16 mouse cellular contexts compared by ENCODE assay signal in the genomic region with DNA sequence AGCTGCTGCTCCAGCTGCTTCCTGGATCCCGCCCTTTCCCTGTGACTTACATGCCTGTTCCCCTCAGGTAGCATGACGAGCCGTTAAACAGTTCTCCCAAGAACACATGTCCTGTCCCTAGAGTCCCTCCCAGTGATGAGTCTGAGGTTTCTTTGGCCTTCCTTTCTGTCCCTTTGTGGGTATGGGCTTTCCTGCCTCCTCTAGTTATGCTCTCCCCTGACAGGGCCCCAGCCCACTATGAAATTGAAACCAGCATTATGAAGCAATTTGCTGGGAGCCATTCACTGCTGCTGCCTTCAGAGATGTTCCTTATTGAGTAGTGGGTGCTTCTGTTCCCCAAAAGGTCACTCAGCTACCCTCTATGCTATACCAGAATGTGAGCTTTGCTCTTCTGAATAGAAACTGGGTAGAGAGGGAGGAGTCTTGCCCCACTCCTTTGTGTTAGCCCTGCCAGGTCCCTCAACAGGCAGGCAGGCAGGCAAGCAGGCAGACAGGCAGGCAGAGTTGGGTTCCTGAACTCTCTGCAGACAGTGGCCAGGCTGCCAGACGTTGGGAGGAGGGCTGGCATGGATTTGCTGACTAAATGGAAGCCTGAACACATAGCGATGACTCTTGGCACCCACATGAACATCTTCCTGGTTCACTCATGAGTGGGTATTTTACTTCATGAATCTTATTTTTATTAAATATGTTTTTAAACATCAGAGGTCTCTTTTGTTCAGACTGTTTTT. TPM values are rescaled to one million over a fixed set of nuclear protein-coding genes. Genes with fewer than 3 reads are reported as not detected.
A peak's percentile ranks its signal among the peaks of the same experiment; 100 is the strongest.
DNase-seq lines count a peak whose midpoint lies in the region; ATAC-seq and TF ChIP-seq lines count a peak whose summit lies in the region.
"Had no signal": no experiment of that assay in that cellular context is flagged by ENCODE, and none has a peak within 500 bp of the region (broad histone marks: within the 10 kb centered on the region; RNA-seq: fewer than 3 reads in every experiment).

No protein-coding gene starts in this region.

- no peak for TF ChIP-seq POLR2A in liver, adult 2 months (IDR thresholded peaks at IDR 0.05; ENCODE audit: extremely low read depth, insufficient read depth, low read length)

- H3K9ac ChIP-seq in forebrain, postnatal 0 days = no peak overlapping the region
- no peak overlapping the region for H3K9ac ChIP-seq in liver, adult 2 months (ENCODE audit: low read depth, low read length)
- H3K9ac ChIP-seq in liver, embryonic 12.5 days = no peak overlapping the region
- H3K9ac ChIP-seq: midbrain, embryonic 12.5 days had no signal

- peak overlapping the region; percentile 52 for H3K27ac ChIP-seq in forebrain, embryonic 10.5 days
- no peak overlapping the region for H3K27ac ChIP-seq in forebrain, postnatal 0 days (ENCODE audit: low read depth, low read length)
- H3K27ac ChIP-seq in liver, adult 2 months (replicated peaks; ENCODE audit: insufficient read depth, low read depth, low read length) = 0 out of 2 replicates have a peak overlapping the region, but pooled peaks have one; percentile 5
- peak overlapping the region; percentile 20; the same call in 1 of the 2 replicates for H3K27ac ChIP-seq in liver, embryonic 12.5 days
- H3K27ac ChIP-seq: kidney, postnatal 0 days; midbrain, embryonic 12.5 days had no signal

- H3K36me3 ChIP-seq in forebrain, embryonic 10.5 days (replicated peaks) = peaks cover 38% of the 10 kb centered on the region
- H3K36me3 ChIP-seq in forebrain, postnatal 0 days (ENCODE audit: insufficient read depth) = peaks cover 34% of the 10 kb centered on the region
- H3K36me3 ChIP-seq in liver, adult 2 months (ENCODE audit: control insufficient read depth, insufficient read depth, low read length) = peaks cover 26% of the 10 kb centered on the region
- peaks cover 48% of the 10 kb centered on the region for H3K36me3 ChIP-seq in liver, embryonic 12.5 days

- H3K79me2 ChIP-seq in liver, adult 2 months (ENCODE audit: control insufficient read depth, insufficient read depth, low read length) = no peaks in the 10 kb centered on the region

- H3K4me2 ChIP-seq in forebrain, postnatal 0 days (ENCODE audit: low read depth) = no peak overlapping the region
- H3K4me2 ChIP-seq in liver, embryonic 12.5 days = no peak overlapping the region
- H3K4me2 ChIP-seq: midbrain, embryonic 12.5 days had no signal

- 70% methylated on average over 5 of the region's 5 CpGs for WGBS in forebrain, embryonic 10.5 days
- 72% methylated on average over 5 of the region's 5 CpGs for WGBS in forebrain, postnatal 0 days
- WGBS in liver, adult 2 months = 62% methylated on average over 5 of the region's 5 CpGs
- WGBS in liver, embryonic 12.5 days (ENCODE audit: insufficient replicate concordance) = 50% methylated on average over 5 of the region's 5 CpGs

- DNase-seq in forebrain, embryonic 10.5 days (ENCODE audit: extremely low spot score, low spot score) = no peak
- no peak for DNase-seq in forebrain, postnatal 0 days
- DNase-seq in liver, adult 2 months (ENCODE audit: extremely low read depth, low read depth, low spot score) = peak; percentile 59
- no peak for DNase-seq in liver
- no peak for DNase-seq in T-cell, adult 2 months (ENCODE audit: low spot score)
- DNase-seq in Muller cell, postnatal 12 days (ENCODE audit: inconsistent ontology term) = no peak
- DNase-seq in right cerebral cortex, postnatal 14 days = no peak
- DNase-seq: adrenal gland, adult 8-10 months; cerebellum, postnatal 10 days; lung, postnatal 14 days; right cerebral cortex, postnatal 25 days; thymus, adult 18-20 months had no signal

- H3K4me3 ChIP-seq in forebrain, embryonic 10.5 days = no peak overlapping the region
- H3K4me3 ChIP-seq in forebrain, postnatal 0 days (ENCODE audit: low read depth, low read length) = no peak overlapping the region
- H3K4me3 ChIP-seq in liver, adult 2 months (ENCODE audit: insufficient read depth, low read depth, low read length) = no peak overlapping the region
- H3K4me3 ChIP-seq in liver, embryonic 12.5 days = no peak overlapping the region
- H3K4me3 ChIP-seq: midbrain, embryonic 12.5 days had no signal

- no peak for ATAC-seq in forebrain, postnatal 0 days
- no peak for ATAC-seq in liver, embryonic 12.5 days
- ATAC-seq: forebrain, embryonic 14.5 days had no signal

- H3K9me3 ChIP-seq in forebrain, embryonic 10.5 days = no peaks in the 10 kb centered on the region
- H3K9me3 ChIP-seq in forebrain, postnatal 0 days (ENCODE audit: low read length) = no peaks in the 10 kb centered on the region
- no peaks in the 10 kb centered on the region for H3K9me3 ChIP-seq in liver, embryonic 12.5 days (replicated peaks)
- H3K9me3 ChIP-seq: midbrain, embryonic 12.5 days had no signal

- H3K4me1 ChIP-seq in forebrain, embryonic 10.5 days = peaks cover 11% of the 10 kb centered on the region
- H3K4me1 ChIP-seq in forebrain, postnatal 0 days (ENCODE audit: insufficient read depth) = no peaks in the 10 kb centered on the region
- peaks cover 35% of the 10 kb centered on the region for H3K4me1 ChIP-seq in liver, adult 2 months (ENCODE audit: control insufficient read depth, insufficient read depth, low read length)
- H3K4me1 ChIP-seq in liver, embryonic 12.5 days = peaks cover 18% of the 10 kb centered on the region; the same call in 1 of the 2 replicates
- H3K4me1 ChIP-seq: midbrain, embryonic 12.5 days had no signal

- H3K27me3 ChIP-seq in forebrain, embryonic 10.5 days (ENCODE audit: poor library complexity, severe bottlenecking) = no peaks in the 10 kb centered on the region
- no peaks in the 10 kb centered on the region for H3K27me3 ChIP-seq in forebrain, postnatal 0 days (ENCODE audit: insufficient read depth, low read length)
- no peaks in the 10 kb centered on the region for H3K27me3 ChIP-seq in liver, adult 2 months (ENCODE audit: control insufficient read depth, insufficient read depth, low read length)
- no peaks in the 10 kb centered on the region for H3K27me3 ChIP-seq in liver, embryonic 12.5 days (replicated peaks)
- H3K27me3 ChIP-seq: midbrain, embryonic 12.5 days had no signal

- no peak for TF ChIP-seq CTCF in forebrain, postnatal 0 days (IDR thresholded peaks at IDR 0.05; ENCODE audit: low read depth)
- no peak for TF ChIP-seq CTCF in liver, adult 2 months (IDR thresholded peaks at IDR 0.05; ENCODE audit: low read depth, low read length)

RNA-seq across cellular contexts. Expression of a gene that starts 12.1 kb away (rescaled TPM):
- polyA plus RNA-seq in forebrain, embryonic 10.5 days (2016; fragmentation: Nextera tagmentation; extraction: Ambion mirVana) = 62.4 and 66.2 TPM in 2 replicates
- total RNA-seq in forebrain, postnatal 0 days (2014; rRNA removed) = 16.6 and 21.2 TPM in 2 replicates
- 28.3 and 31.7 TPM in 2 replicates for polyA plus RNA-seq in forebrain, postnatal 0 days (2015; fragmentation: Nextera tagmentation; extraction: Ambion mirVana)
- 1.5 and 1.7 TPM in 2 replicates for total RNA-seq in liver, adult 2 months (2014; rRNA removed)
- 2.8 and 3.3 TPM in 2 replicates for polyA plus RNA-seq in liver, adult 2 months (2012; rRNA removed)
- 18.5 and 19.4 TPM in 2 replicates for polyA plus RNA-seq in liver, embryonic 12.5 days (2016; fragmentation: Nextera tagmentation; extraction: Ambion mirVana)

RNA-seq across cellular contexts. Expression of a gene that starts 12.3 kb away (rescaled TPM):
- polyA plus RNA-seq in forebrain, embryonic 10.5 days (2016; fragmentation: Nextera tagmentation; extraction: Ambion mirVana) = 15.3 and 16.7 TPM in 2 replicates
- total RNA-seq in forebrain, postnatal 0 days (2014; rRNA removed) = 21.4 and 24.9 TPM in 2 replicates
- 18.9 and 22.0 TPM in 2 replicates for polyA plus RNA-seq in forebrain, postnatal 0 days (2015; fragmentation: Nextera tagmentation; extraction: Ambion mirVana)
- total RNA-seq in liver, adult 2 months (2014; rRNA removed) = 8.9 and 13.8 TPM in 2 replicates
- polyA plus RNA-seq in liver, adult 2 months (2012; rRNA removed) = 29.7 and 32.5 TPM in 2 replicates
- polyA plus RNA-seq in liver, embryonic 12.5 days (2016; fragmentation: Nextera tagmentation; extraction: Ambion mirVana) = 12.8 TPM in 2 replicates

RNA-seq across cellular contexts. Expression of a gene that starts 15.8 kb away (rescaled TPM):
- polyA plus RNA-seq in forebrain, embryonic 10.5 days (2016; fragmentation: Nextera tagmentation; extraction: Ambion mirVana) = 465 and 471 TPM in 2 replicates
- total RNA-seq in forebrain, postnatal 0 days (2014; rRNA removed) = 245 and 273 TPM in 2 replicates
- 130 and 145 TPM in 2 replicates for polyA plus RNA-seq in forebrain, postnatal 0 days (2015; fragmentation: Nextera tagmentation; extraction: Ambion mirVana)
- 128 and 138 TPM in 2 replicates for total RNA-seq in liver, adult 2 months (2014; rRNA removed)
- 51.9 and 63.5 TPM in 2 replicates for polyA plus RNA-seq in liver, adult 2 months (2012; rRNA removed)
- polyA plus RNA-seq in liver, embryonic 12.5 days (2016; fragmentation: Nextera tagmentation; extraction: Ambion mirVana) = 252 and 256 TPM in 2 replicates

RNA-seq across cellular contexts. Expression of a gene that starts 16.2 kb away (rescaled TPM):
- 21.1 and 24.5 TPM in 2 replicates for polyA plus RNA-seq in forebrain, embryonic 10.5 days (2016; fragmentation: Nextera tagmentation; extraction: Ambion mirVana)
- 8.8 and 12.8 TPM in 2 replicates for total RNA-seq in forebrain, postnatal 0 days (2014; rRNA removed)
- polyA plus RNA-seq in forebrain, postnatal 0 days (2015; fragmentation: Nextera tagmentation; extraction: Ambion mirVana) = 19.3 and 22.7 TPM in 2 replicates
- total RNA-seq in liver, adult 2 months (2014; rRNA removed) = 72.6 and 87.6 TPM in 2 replicates
- polyA plus RNA-seq in liver, adult 2 months (2012; rRNA removed) = 294 and 417 TPM in 2 replicates
- 10.1 and 10.2 TPM in 2 replicates for polyA plus RNA-seq in liver, embryonic 12.5 days (2016; fragmentation: Nextera tagmentation; extraction: Ambion mirVana)

RNA-seq across cellular contexts. Expression of a gene that starts 33.3 kb away (rescaled TPM):
- 67.1 TPM in 2 replicates for polyA plus RNA-seq in forebrain, embryonic 10.5 days (2016; fragmentation: Nextera tagmentation; extraction: Ambion mirVana)
- 23.5 and 26.9 TPM in 2 replicates for total RNA-seq in forebrain, postnatal 0 days (2014; rRNA removed)
- 36.6 and 46.4 TPM in 2 replicates for polyA plus RNA-seq in forebrain, postnatal 0 days (2015; fragmentation: Nextera tagmentation; extraction: Ambion mirVana)
- 3.7 and 5.3 TPM in 2 replicates for total RNA-seq in liver, adult 2 months (2014; rRNA removed)
- polyA plus RNA-seq in liver, adult 2 months (2012; rRNA removed) = 10.4 and 11.3 TPM in 2 replicates
- polyA plus RNA-seq in liver, embryonic 12.5 days (2016; fragmentation: Nextera tagmentation; extraction: Ambion mirVana) = 14.9 and 18.2 TPM in 2 replicates
